Mouse (Mus musculus): ENCODE data around the gene Zbtb48.

GRCm38 (mm10) chr4:151989110-151989488 lies 38.4 kb downstream of the Zbtb48 start:
- TF ChIP-seq USF1 (IDR thresholded peaks at IDR 0.05; ENCODE audit: low read depth): no peak
- no peak for TF ChIP-seq POLR2A (IDR thresholded peaks at IDR 0.05; ENCODE audit: insufficient read length, low read depth)
- no peak for TF ChIP-seq MAX (IDR thresholded peaks at IDR 0.05; ENCODE audit: low read depth)
- no peak for TF ChIP-seq E2F4 (IDR thresholded peaks at IDR 0.05; ENCODE audit: insufficient read depth)
- TF ChIP-seq MYOD1 (IDR thresholded peaks at IDR 0.05; ENCODE audit: control insufficient read depth in 1 of 3, insufficient read length in 2 of 3, low read depth in 2 of 3): no peak
- TF ChIP-seq REST (IDR thresholded peaks at IDR 0.05; ENCODE audit: insufficient read depth, insufficient read length): no peak
- TF ChIP-seq TCF12 (IDR thresholded peaks at IDR 0.05; ENCODE audit: insufficient read depth, poor library complexity, severe bottlenecking): no peak
- no peak for TF ChIP-seq CEBPB (IDR thresholded peaks at IDR 0.05; ENCODE audit: insufficient read depth, poor library complexity, severe bottlenecking)
- no peak for TF ChIP-seq MYOG (IDR thresholded peaks at IDR 0.05; ENCODE audit: control insufficient read depth in 1 of 3, insufficient read depth in 1 of 3, insufficient read length in 2 of 3, low read depth in 2 of 3)
- TF ChIP-seq TCF3 (IDR thresholded peaks at IDR 0.05; ENCODE audit: insufficient read length, low read depth): no peak
- TF ChIP-seq POLR2AphosphoS2 (IDR thresholded peaks at IDR 0.05; ENCODE audit: insufficient read length, low read depth): no peak
- TF ChIP-seq SRF (IDR thresholded peaks at IDR 0.05; ENCODE audit: control insufficient read depth, insufficient read length, low read depth): no peak

Data from myocyte (in vitro differentiated cells).